Mouse (Mus musculus) ES-Bruce4 (cell line): ENCODE data around the gene C130074G19Rik.

Experiments used
- CTCF ChIP-seq: IDR thresholded peaks from one replicate; pipeline ENCODE4 v1.8.1; 2011; ENCODE audit warnings: low read depth, low read length
- EP300 ChIP-seq: IDR thresholded peaks from 2 replicates; pipeline ENCODE4 v1.6.1; 2011; ENCODE audit warnings: low read depth, low read length; ENCODE audit not compliant: insufficient read depth
- POLR2A ChIP-seq: IDR thresholded peaks from one replicate; pipeline ENCODE4 v1.8.1; 2011; ENCODE audit warnings: low read length; ENCODE audit not compliant: insufficient read depth

DNA sequence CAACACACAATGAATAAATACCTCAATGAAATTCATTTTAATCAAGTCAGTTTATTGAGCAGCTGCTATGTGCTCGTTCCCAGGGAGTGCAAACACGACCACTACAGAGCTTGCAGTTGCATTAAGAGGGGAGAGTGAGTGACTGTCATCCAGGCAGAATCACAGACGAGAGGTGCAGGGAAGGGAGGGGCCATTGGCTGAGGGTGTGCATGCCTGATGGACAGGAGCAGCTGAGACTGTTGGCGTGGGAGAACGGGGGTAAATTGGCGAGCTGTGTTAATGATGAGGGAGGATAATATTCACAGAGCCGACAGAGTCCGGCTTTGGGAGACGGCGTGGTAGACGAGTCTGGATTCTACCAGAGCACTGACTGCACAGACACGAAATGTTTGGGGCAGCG is 39.8 kb upstream of the C130074G19Rik start:
- TF ChIP-seq CTCF (no peak), POLR2A (no peak), EP300 (no peak)
